Mouse (Mus musculus) kidney, postnatal 0 days (tissue): ENCODE measurements around the gene A730061H03Rik. TPM values are rescaled to one million over a fixed set of nuclear protein-coding genes. Genes with fewer than 3 reads are reported as not detected.

Experiments used
- ATAC-seq: fragments of 200-750 bp; cut with Nextera tagmentation; replicated peaks from 2 replicates; pipeline ENCODE4 v1.8.0; 2017; ENCODE audit warnings: low read depth, moderate number of reproducible peaks, moderate TSS enrichment, moderate library complexity; ENCODE audit not compliant: low FRiP score
- DNase-seq: peaks from one replicate; pipeline ENCODE4 v3.0.0-alpha.2; 2016; ENCODE audit warnings: low spot score
- H3K27ac ChIP-seq: fragments of 300-500 bp; sonication (generic); 2 replicates; pipeline ENCODE4 v1.5.1; 2014; ENCODE audit warnings: mild to moderate bottlenecking
- H3K27me3 ChIP-seq: fragments of 300-500 bp; sonication (generic); 2 replicates; pipeline ENCODE4 v1.6.1; 2014; ENCODE audit warnings: low read length, mixed read lengths; ENCODE audit not compliant: insufficient read depth
- H3K36me3 ChIP-seq: fragments of 300-500 bp; sonication (generic); 2 replicates; pipeline ENCODE4 v1.6.1; 2014; ENCODE audit warnings: low read length, mixed read lengths; ENCODE audit not compliant: insufficient read depth
- H3K4me1 ChIP-seq: fragments of 300-500 bp; sonication (generic); replicated peaks from 2 replicates; pipeline ENCODE4 v1.6.1; 2014; ENCODE audit warnings: antibody characterized with exemption, low read length, mixed read lengths; ENCODE audit not compliant: insufficient read depth
- H3K4me2 ChIP-seq: fragments of 300-500 bp; sonication (generic); 2 replicates; pipeline ENCODE4 v1.6.1; 2014; ENCODE audit warnings: mild to moderate bottlenecking, low read length, moderate library complexity, mixed read lengths
- H3K4me3 ChIP-seq: fragments of 300-500 bp; sonication (generic); replicated peaks from 2 replicates; pipeline ENCODE4 v1.5.1; 2014; ENCODE audit warnings: low read depth, low read length
- H3K9ac ChIP-seq: fragments of 300-500 bp; sonication (generic); 2 replicates; pipeline ENCODE4 v1.6.1; 2014; ENCODE audit warnings: low read depth, low read length
- H3K9me3 ChIP-seq: fragments of 300-500 bp; sonication (generic); replicated peaks from 2 replicates; pipeline ENCODE4 v1.6.1; 2016; ENCODE audit warnings: low read length, inconsistent platforms, mixed read lengths
- CTCF ChIP-seq: IDR thresholded peaks from 2 replicates; pipeline ENCODE4 v1.5.1; 2016; ENCODE audit warnings: antibody characterized with exemption, low read depth, mild to moderate bottlenecking, moderate library complexity
- WGBS: fragments of 180-500 bp; shearing (Covaris S2); extraction: QIAGEN DNeasy Blood & Tissue Kit; methylation state at CpG from one replicate; pipeline ENCODE4 v1.1.7; 2014; 5-methylcytosine and 5-hydroxymethylcytosine counted together
- polyA plus RNA-seq: library from polyadenylated mRNA; unstranded; fragments of >200 nt; fragmentation: Nextera tagmentation; extraction: Ambion mirVana; gene quantifications from 2 replicates; pipeline ENCODE4 v1.2.1, GENCODE M21; 2015

A730061H03Rik gene
- polyA plus RNA-seq, 1 experiment from 2014 or later, result 1.7 TPM

DNA sequence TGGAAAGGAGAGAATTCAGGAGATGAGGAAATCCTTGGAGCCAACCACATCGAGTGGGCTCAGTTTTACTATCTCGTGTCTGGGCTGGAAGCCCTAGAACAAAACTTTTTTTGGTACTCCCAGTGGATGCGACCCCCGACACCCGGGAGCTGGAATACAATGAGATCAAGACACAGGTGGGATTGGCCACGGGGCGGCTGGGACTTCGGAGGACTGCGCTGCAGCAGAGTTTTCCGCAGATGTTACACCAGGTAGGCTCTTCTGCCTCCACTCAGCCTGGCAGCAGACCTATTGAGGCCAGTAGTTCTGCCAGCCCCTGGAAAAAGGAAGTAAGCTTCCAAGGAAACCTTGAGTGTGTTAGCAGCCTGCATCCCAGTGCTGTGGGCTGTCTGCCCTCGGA is 3.0 kb upstream of the A730061H03Rik start:
- H3K27ac ChIP-seq, result no peak overlapping the region
- no peak for ATAC-seq
- H3K9me3 ChIP-seq, result no peaks in the 10 kb centered on the region
- TF ChIP-seq CTCF, result no peak
- WGBS, result 95% methylated on average over 11 of the region's 11 CpGs
- DNase-seq, result no peak
- H3K4me2 ChIP-seq, result no peak overlapping the region
- H3K9ac ChIP-seq, result no peak overlapping the region
- H3K36me3 ChIP-seq, result peaks cover 37% of the 10 kb centered on the region
- H3K4me3 ChIP-seq, result no peak overlapping the region
- H3K4me1 ChIP-seq, result peaks cover 9% of the 10 kb centered on the region; the same call in 1 of the 2 replicates
- no peaks in the 10 kb centered on the region for H3K27me3 ChIP-seq

DNA sequence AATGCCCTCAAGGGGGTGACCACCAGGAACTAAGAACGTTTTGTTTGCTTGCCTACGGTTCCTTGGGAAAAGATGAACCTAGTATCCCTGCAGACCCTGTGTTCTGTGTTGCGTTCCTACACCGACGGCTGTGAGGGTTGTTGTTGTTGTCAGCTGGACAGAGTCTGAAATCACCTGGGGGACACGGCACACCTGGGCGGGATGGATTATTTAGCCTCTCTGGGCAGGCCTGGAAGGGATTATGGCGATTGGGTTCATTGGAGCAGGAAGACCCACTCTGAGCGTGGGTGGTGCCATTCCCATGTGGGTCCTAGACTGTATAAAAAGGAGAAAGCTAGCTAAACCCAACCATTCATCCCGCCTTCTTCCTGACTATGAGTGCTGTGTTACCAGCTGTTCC is 1.7 kb upstream of the A730061H03Rik start:
- H3K27me3 ChIP-seq, result no peaks in the 10 kb centered on the region
- peak overlapping the region; percentile 79 for H3K27ac ChIP-seq
- no peaks in the 10 kb centered on the region for H3K9me3 ChIP-seq
- peaks cover 9% of the 10 kb centered on the region; the same call in 1 of the 2 replicates for H3K4me1 ChIP-seq
- no peak overlapping the region for H3K9ac ChIP-seq
- ATAC-seq (no peak), DNase-seq (no peak)
- WGBS, result 69% methylated on average over 10 of the region's 10 CpGs
- TF ChIP-seq CTCF, result no peak
- peak overlapping the region; percentile 85 for H3K4me2 ChIP-seq
- H3K4me3 ChIP-seq, result no peak overlapping the region
- peaks cover 29% of the 10 kb centered on the region for H3K36me3 ChIP-seq

GRCm38 (mm10) chr14:55559799-55560201 is 406 bp downstream of the A730061H03Rik start, which contains the start of gene Dcaf11:
TSS of gene Dcaf11 (plus strand) at chr14:55560006.
- Histone ChIP-seq H3K27ac (peak within 1 kb of the TSS; percentile 100), H3K27me3 (no peaks in the 10 kb centered on the region), H3K36me3 (peaks cover 9% of the 10 kb centered on the region; the same call in 1 of the 2 replicates), H3K4me3 (peak within 1 kb of the TSS; percentile 68), H3K4me2 (peak within 1 kb of the TSS; percentile 85), H3K4me1 (peaks cover 9% of the 10 kb centered on the region; the same call in 1 of the 2 replicates), H3K9me3 (no peaks in the 10 kb centered on the region), H3K9ac (peak within 1 kb of the TSS; percentile 86)
- 0% methylated on average over 27 of the region's 27 CpGs for WGBS
- peak; percentile 41; the same call in 1 of the 2 replicates for TF ChIP-seq CTCF
- ATAC-seq (peak; percentile 86), DNase-seq (peak; percentile 98)

- Histone ChIP-seq H3K4me2 (peak overlapping the region; percentile 85), H3K36me3 (0 out of 2 replicates have a peak, but pooled peaks cover 2% of the 10 kb centered on the region), H3K9ac (peak overlapping the region; percentile 86; the same call in 1 of the 2 replicates), H3K27me3 (no peaks in the 10 kb centered on the region), H3K4me3 (peak overlapping the region; percentile 68), H3K4me1 (peaks cover 9% of the 10 kb centered on the region; the same call in 1 of the 2 replicates), H3K27ac (peak overlapping the region; percentile 100), H3K9me3 (no peaks in the 10 kb centered on the region)
- ATAC-seq (no peak), DNase-seq (no peak)
- TF ChIP-seq CTCF, result no peak; the same call in 1 of the 2 replicates
- WGBS, result 50% methylated on average over 6 of the region's 6 CpGs
These were observed 1.3 kb downstream of the A730061H03Rik start for GRCm38 (mm10) chr14:55558740-55559448.

DNA sequence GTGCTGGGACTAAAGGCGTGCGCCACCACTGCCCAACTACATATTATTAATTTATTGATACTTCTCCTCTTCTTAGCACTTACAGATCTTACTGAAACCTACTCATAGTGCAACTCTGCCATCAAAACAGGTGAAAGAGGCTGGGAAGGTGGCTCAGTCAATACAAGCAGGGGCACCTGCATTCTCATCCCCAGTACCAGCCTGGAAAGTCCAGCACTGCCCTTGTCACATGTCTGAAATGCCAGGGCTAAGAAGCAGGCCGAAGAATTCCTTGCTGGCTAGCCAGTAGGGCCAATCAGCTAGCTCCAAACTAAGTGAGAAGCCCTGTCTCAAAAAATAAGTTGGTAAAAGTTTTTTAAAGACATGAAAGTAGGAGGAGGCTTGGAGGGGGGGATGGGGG is 2.6 kb downstream of the A730061H03Rik start:
- WGBS, result 86% methylated on average over 3 of the region's 3 CpGs
- H3K36me3 ChIP-seq, result no peaks in the 10 kb centered on the region
- H3K4me3 ChIP-seq, result no peak overlapping the region
- peak overlapping the region; percentile 86 for H3K27ac ChIP-seq
- H3K9ac ChIP-seq, result no peak overlapping the region
- H3K27me3 ChIP-seq, result no peaks in the 10 kb centered on the region
- no peaks in the 10 kb centered on the region for H3K9me3 ChIP-seq
- no peak overlapping the region for H3K4me2 ChIP-seq
- no peak for TF ChIP-seq CTCF
- ATAC-seq, result no peak
- no peak for DNase-seq
- peaks cover 9% of the 10 kb centered on the region; the same call in 1 of the 2 replicates for H3K4me1 ChIP-seq

DNA sequence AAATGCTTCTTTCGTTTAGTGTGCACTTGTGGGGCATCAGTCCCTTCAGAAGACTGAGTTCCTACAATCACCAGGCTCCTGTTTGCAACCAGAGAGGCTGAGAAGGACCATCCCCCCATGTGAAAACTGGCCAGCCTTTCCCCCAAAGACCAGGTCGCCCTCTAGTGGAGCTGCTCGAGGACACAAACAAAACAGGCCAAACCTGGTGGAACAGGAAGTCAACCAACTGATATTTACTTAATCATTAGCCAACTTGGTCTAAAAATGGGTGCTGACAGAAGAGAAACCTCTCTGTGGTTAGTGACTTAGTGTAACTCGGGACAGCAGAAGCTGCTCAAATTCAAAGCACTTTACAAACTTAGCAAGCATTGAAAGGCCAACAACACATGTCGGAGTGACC is 3.2 kb downstream of the A730061H03Rik start:
- ATAC-seq, result no peak
- Histone ChIP-seq H3K27ac (peak overlapping the region; percentile 86), H3K4me1 (peaks cover 9% of the 10 kb centered on the region; the same call in 1 of the 2 replicates), H3K9me3 (no peaks in the 10 kb centered on the region), H3K9ac (no peak overlapping the region), H3K4me3 (no peak overlapping the region), H3K4me2 (peak overlapping the region; percentile 18; the same call in 1 of the 2 replicates), H3K36me3 (no peaks in the 10 kb centered on the region), H3K27me3 (no peaks in the 10 kb centered on the region)
- TF ChIP-seq CTCF, result peak; percentile 95
- DNase-seq, result peak; percentile 92
- 24% methylated on average over 5 of the region's 5 CpGs for WGBS
